Mouse (Mus musculus) limb, embryonic 11.5 days (tissue): ENCODE results near the gene Scd3. TPM values are rescaled to one million over a fixed set of nuclear protein-coding genes. Genes with fewer than 3 reads are reported as not detected.

ENCODE experiments used
- ATAC-seq: fragments of 200-750 bp; cut with Nextera tagmentation; 2 replicates; pipeline ENCODE4 v1.8.0; 2017; ENCODE audit warnings: low read depth; ENCODE audit not compliant: insufficient number of reproducible peaks, low FRiP score, low TSS enrichment
- DNase-seq: peaks from one replicate; pipeline ENCODE4 v3.0.0-alpha.2; 2015; ENCODE audit warnings: low spot score
- H3K27ac ChIP-seq: fragments of 300-500 bp; sonication (generic); replicated peaks from 2 replicates; pipeline ENCODE4 v1.5.1; 2014; ENCODE audit warnings: low read depth, mild to moderate bottlenecking, low read length
- H3K27me3 ChIP-seq: fragments of 300-500 bp; sonication (generic); 2 replicates; pipeline ENCODE4 v1.6.1; 2014; ENCODE audit warnings: mild to moderate bottlenecking, low read length, mixed read lengths; ENCODE audit not compliant: control insufficient read depth, insufficient read depth
- H3K36me3 ChIP-seq: fragments of 300-500 bp; sonication (generic); 2 replicates; pipeline ENCODE4 v1.6.1; 2014; ENCODE audit warnings: mild to moderate bottlenecking, low read length, moderate library complexity, mixed read lengths; ENCODE audit not compliant: control insufficient read depth, insufficient read depth
- H3K4me1 ChIP-seq: fragments of 300-500 bp; sonication (generic); 2 replicates; pipeline ENCODE4 v1.6.1; 2014; ENCODE audit warnings: low read length, mixed read lengths; ENCODE audit not compliant: control insufficient read depth, insufficient read depth
- H3K4me2 ChIP-seq: fragments of 300-500 bp; sonication (generic); 2 replicates; pipeline ENCODE4 v1.6.1; 2014; ENCODE audit warnings: low read depth, mild to moderate bottlenecking, moderate library complexity; ENCODE audit not compliant: severe bottlenecking
- H3K4me3 ChIP-seq: fragments of 300-500 bp; sonication (generic); 2 replicates; pipeline ENCODE4 v1.5.1; 2014; ENCODE audit warnings: low read depth, low read length
- H3K9ac ChIP-seq: fragments of 300-500 bp; sonication (generic); 2 replicates; pipeline ENCODE4 v1.6.1; 2014; ENCODE audit warnings: mild to moderate bottlenecking, low read length
- H3K9me3 ChIP-seq: fragments of 300-500 bp; sonication (generic); 2 replicates; pipeline ENCODE4 v1.6.1; 2016; ENCODE audit warnings: low read length; ENCODE audit not compliant: control insufficient read depth
- WGBS: fragments of 180-500 bp; shearing (Covaris S2); extraction: QIAGEN DNeasy Blood & Tissue Kit; methylation state at CpG from one replicate; pipeline ENCODE4 v1.1.7; 2014; 5-methylcytosine and 5-hydroxymethylcytosine counted together
- polyA plus RNA-seq: library from polyadenylated mRNA; unstranded; fragments of >200 nt; fragmentation: Nextera tagmentation; extraction: Ambion mirVana; gene quantifications from 2 replicates; pipeline ENCODE4 v1.2.1, GENCODE M21; 2014

The Scd3 gene
- polyA plus RNA-seq, 1 experiment from 2014 or later: 0.40 TPM

- H3K4me2 ChIP-seq: no peak overlapping the region
- no peaks in the 10 kb centered on the region for H3K36me3 ChIP-seq
- H3K27me3 ChIP-seq: no peaks in the 10 kb centered on the region
- no peak overlapping the region for H3K4me3 ChIP-seq
- H3K9ac ChIP-seq: no peak overlapping the region
- H3K27ac ChIP-seq: no peak overlapping the region
- H3K4me1 ChIP-seq: no peaks in the 10 kb centered on the region
- DNase-seq: no peak
- WGBS: 89% methylated on average over 13 of the region's 13 CpGs
- ATAC-seq: no peak
- no peaks in the 10 kb centered on the region for H3K9me3 ChIP-seq
Observed at GRCm38 (mm10) chr19:44257377-44257966, 54.4 kb downstream of the Scd3 start.

- 84% methylated on average over 4 of the region's 4 CpGs for WGBS
- H3K4me3 ChIP-seq: no peak overlapping the region
- H3K27ac ChIP-seq: no peak overlapping the region
- no peak for ATAC-seq
- no peaks in the 10 kb centered on the region for H3K36me3 ChIP-seq
- H3K27me3 ChIP-seq: no peaks in the 10 kb centered on the region
- no peak overlapping the region for H3K4me2 ChIP-seq
- no peak for DNase-seq
- no peak overlapping the region for H3K9ac ChIP-seq
- H3K4me1 ChIP-seq: no peaks in the 10 kb centered on the region
- no peaks in the 10 kb centered on the region for H3K9me3 ChIP-seq
Observed at GRCm38 (mm10) chr19:44259484-44259883, 56.4 kb downstream of the Scd3 start.

GRCm38 (mm10) chr19:44260487-44260886, 57.4 kb downstream of the Scd3 start:
- ATAC-seq (no peak), DNase-seq (no peak)
- Histone ChIP-seq H3K9me3 (no peaks in the 10 kb centered on the region), H3K36me3 (no peaks in the 10 kb centered on the region), H3K27me3 (no peaks in the 10 kb centered on the region), H3K4me2 (no peak overlapping the region), H3K4me1 (no peaks in the 10 kb centered on the region), H3K27ac (no peak overlapping the region), H3K4me3 (no peak overlapping the region), H3K9ac (no peak overlapping the region)
- WGBS: 76% methylated on average over 5 of the region's 5 CpGs

DNA sequence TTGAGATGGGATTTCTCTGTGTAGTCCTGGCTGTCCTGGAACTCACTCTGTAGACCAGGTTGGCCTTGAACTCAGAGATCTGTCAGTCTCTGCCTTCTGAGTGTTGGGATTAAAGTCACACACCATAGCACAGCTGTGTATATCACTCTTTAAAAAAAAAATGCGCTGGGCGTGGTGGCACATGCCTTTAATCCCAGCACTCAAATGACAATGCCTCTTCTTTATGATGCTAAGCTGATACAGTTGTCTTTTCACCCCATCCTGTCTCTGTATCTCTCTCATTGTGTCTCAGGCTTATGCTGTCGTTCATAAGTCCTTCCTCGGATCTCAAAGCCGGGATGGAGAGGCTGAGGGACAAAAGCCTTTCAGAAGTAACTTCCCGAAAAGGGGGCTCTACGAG, 58.7 kb downstream of the Scd3 start:
- Histone ChIP-seq H3K4me1 (no peaks in the 10 kb centered on the region), H3K9me3 (no peaks in the 10 kb centered on the region), H3K27ac (no peak overlapping the region), H3K9ac (no peak overlapping the region), H3K36me3 (no peaks in the 10 kb centered on the region), H3K4me3 (no peak overlapping the region), H3K4me2 (no peak overlapping the region), H3K27me3 (no peaks in the 10 kb centered on the region)
- 90% methylated on average over 7 of the region's 7 CpGs for WGBS
- no peak for ATAC-seq
- no peak for DNase-seq

DNA sequence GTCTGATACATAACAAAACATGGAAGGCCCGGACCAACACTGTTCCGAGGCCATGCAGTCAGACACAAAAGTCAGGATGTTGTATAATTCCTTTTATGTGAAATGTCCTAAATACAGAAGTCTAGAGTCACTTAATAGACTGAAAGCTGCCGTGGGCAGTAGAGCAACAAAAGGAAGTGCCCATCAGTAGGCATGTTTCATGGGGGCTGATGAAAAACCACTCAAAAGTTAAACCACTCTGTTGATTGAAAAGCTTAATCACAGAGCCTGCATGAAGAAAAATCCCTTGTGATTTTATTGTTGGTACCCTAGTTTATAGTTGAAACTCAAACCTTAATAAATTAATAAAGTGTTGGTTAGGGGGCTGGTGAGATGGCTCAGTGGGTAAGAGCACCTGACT, 60.5 kb downstream of the Scd3 start:
- Histone ChIP-seq H3K27me3 (no peaks in the 10 kb centered on the region), H3K9ac (no peak overlapping the region), H3K4me1 (0 out of 2 replicates have a peak, but pooled peaks cover 2% of the 10 kb centered on the region), H3K4me2 (no peak overlapping the region), H3K27ac (no peak overlapping the region), H3K36me3 (no peaks in the 10 kb centered on the region), H3K9me3 (no peaks in the 10 kb centered on the region), H3K4me3 (no peak overlapping the region)
- WGBS: 63% methylated on average over 3 of the region's 3 CpGs
- no peak for DNase-seq
- ATAC-seq: no peak

- H3K4me3 ChIP-seq: no peak overlapping the region
- no peaks in the 10 kb centered on the region for H3K36me3 ChIP-seq
- no peak overlapping the region for H3K4me2 ChIP-seq
- 0 out of 2 replicates have a peak, but pooled peaks cover 2% of the 10 kb centered on the region for H3K4me1 ChIP-seq
- DNase-seq (no peak), ATAC-seq (no peak)
- no peak overlapping the region for H3K27ac ChIP-seq
- WGBS: 82% methylated on average over 9 of the region's 9 CpGs
- no peak overlapping the region for H3K9ac ChIP-seq
- H3K9me3 ChIP-seq: no peaks in the 10 kb centered on the region
- no peaks in the 10 kb centered on the region for H3K27me3 ChIP-seq
Observed at GRCm38 (mm10) chr19:44264226-44264625, 61.2 kb downstream of the Scd3 start.

DNA sequence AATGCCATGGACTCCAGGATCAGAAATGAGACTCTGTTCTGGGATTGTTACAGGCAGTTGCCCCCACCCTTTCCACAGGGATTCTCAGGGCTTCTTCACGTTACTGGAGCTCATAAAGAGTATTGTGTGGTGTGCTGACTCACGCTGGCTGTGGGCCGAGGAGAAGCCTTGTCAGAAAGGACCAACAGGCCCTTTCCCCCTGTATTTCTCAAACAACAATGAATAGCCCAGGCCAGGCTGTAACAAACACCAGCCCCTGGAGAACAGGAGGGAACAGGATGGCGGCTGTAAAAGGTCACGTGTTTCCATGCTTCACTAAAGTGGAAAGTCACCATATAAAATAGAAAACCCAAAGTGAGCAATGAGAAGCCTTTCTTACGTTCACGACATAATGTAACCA, 62.2 kb downstream of the Scd3 start:
- H3K27me3 ChIP-seq: no peaks in the 10 kb centered on the region
- H3K27ac ChIP-seq: no peak overlapping the region
- H3K36me3 ChIP-seq: no peaks in the 10 kb centered on the region
- 0 out of 2 replicates have a peak, but pooled peaks cover 2% of the 10 kb centered on the region for H3K4me1 ChIP-seq
- H3K9me3 ChIP-seq: no peaks in the 10 kb centered on the region
- WGBS: 46% methylated on average over 7 of the region's 7 CpGs
- no peak overlapping the region for H3K4me3 ChIP-seq
- ATAC-seq (no peak), DNase-seq (no peak)
- H3K4me2 ChIP-seq: no peak overlapping the region
- H3K9ac ChIP-seq: no peak overlapping the region

DNA sequence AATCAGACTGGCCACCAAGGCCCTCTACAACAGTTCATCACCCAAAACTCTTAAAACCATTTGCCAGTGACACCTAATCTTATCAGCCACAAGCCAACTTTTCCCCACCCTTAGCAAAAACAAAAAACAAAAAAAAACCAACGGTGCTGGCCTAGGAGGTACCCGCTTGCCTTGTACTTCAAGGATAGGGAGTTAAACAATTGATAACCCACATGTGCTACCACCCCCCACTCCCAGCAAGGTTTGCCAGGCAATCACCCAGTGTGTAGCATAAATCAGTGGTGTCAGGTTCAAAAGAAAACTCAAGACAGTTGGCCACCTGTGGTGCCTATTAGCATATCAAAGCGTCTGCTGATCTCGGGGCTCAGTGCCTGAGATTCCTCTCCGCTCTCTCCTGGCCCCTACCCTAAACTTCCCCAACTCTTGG, 62.9 kb downstream of the Scd3 start:
- Histone ChIP-seq H3K4me3 (no peak overlapping the region), H3K9ac (no peak overlapping the region), H3K27ac (peak overlapping the region; percentile 91; the same call in 1 of the 2 replicates), H3K36me3 (no peaks in the 10 kb centered on the region), H3K4me1 (0 out of 2 replicates have a peak, but pooled peaks cover 2% of the 10 kb centered on the region), H3K27me3 (no peaks in the 10 kb centered on the region), H3K9me3 (no peaks in the 10 kb centered on the region), H3K4me2 (peak overlapping the region; percentile 71; the same call in 1 of the 2 replicates)
- no peak for DNase-seq
- 28% methylated on average over 5 of the region's 5 CpGs for WGBS
- no peak for ATAC-seq

DNA sequence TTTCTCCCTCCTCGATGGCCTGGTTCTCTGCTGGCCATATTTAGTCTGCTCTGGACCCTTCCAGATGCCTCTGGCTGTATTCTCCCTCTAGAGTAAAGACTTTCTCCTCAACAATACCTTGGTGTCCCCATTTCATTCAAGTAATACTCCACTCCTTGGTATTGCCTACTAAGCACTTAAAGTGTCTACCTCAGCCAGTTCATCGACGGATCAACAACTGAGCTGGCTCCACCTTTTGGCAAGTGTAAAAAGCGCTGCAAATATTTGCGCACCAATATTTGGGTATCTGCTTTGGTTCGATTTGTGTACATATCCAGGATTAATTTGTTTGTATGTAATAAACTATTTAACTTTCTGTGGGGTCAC, 63.4 kb downstream of the Scd3 start:
- peak overlapping the region; percentile 71 for H3K4me2 ChIP-seq
- no peaks in the 10 kb centered on the region for H3K36me3 ChIP-seq
- no peaks in the 10 kb centered on the region for H3K27me3 ChIP-seq
- H3K9ac ChIP-seq: peak overlapping the region; percentile 70; the same call in 1 of the 2 replicates
- peak overlapping the region; percentile 91 for H3K27ac ChIP-seq
- peak overlapping the region; percentile 44 for H3K4me3 ChIP-seq
- no peak for DNase-seq
- 6% methylated on average over 6 of the region's 6 CpGs for WGBS
- H3K9me3 ChIP-seq: no peaks in the 10 kb centered on the region
- 0 out of 2 replicates have a peak, but pooled peaks cover 2% of the 10 kb centered on the region for H3K4me1 ChIP-seq
- no peak for ATAC-seq
